Mouse (Mus musculus) splenic B cell, adult 2 months (primary cell): ENCODE results near the gene Cdkn2d.
A peak's percentile ranks its signal among the peaks of the same experiment; 100 is the strongest.

Experiments used
- DNase-seq: peaks from one replicate; pipeline ENCODE4 v3.0.0-alpha.2; 2011; ENCODE audit warnings: low read depth, low spot score
- H3K27me3 ChIP-seq: 2 replicates; pipeline ENCODE4 v1.6.1; 2012; ENCODE audit warnings: mild to moderate bottlenecking, low read length, moderate library complexity, mixed read lengths; ENCODE audit not compliant: control insufficient read depth, poor library complexity, insufficient read depth, severe bottlenecking
- H3K36me3 ChIP-seq: 2 replicates; pipeline ENCODE4 v1.6.1; 2012; ENCODE audit warnings: mild to moderate bottlenecking, low read length, moderate library complexity, mixed read lengths; ENCODE audit not compliant: control insufficient read depth, poor library complexity, insufficient read depth, severe bottlenecking

Gene Cdkn2d

GRCm38 (mm10) chr9:21254690-21255089 is 36.5 kb downstream of the Cdkn2d start:
- no peak for DNase-seq
- H3K27me3 ChIP-seq = no peaks in the 10 kb centered on the region

GRCm38 (mm10) chr9:21251116-21251735 is 40.0 kb downstream of the Cdkn2d start:
- Histone ChIP-seq H3K36me3 (no peaks in the 10 kb centered on the region), H3K27me3 (no peaks in the 10 kb centered on the region)
- no peak for DNase-seq

More at GRCm38 (mm10) chr9:21254690-21255089, 36.5 kb downstream of the Cdkn2d start:
- H3K36me3 ChIP-seq = no peaks in the 10 kb centered on the region

- H3K27me3 ChIP-seq = no peaks in the 10 kb centered on the region
- DNase-seq = no peak
- H3K36me3 ChIP-seq = no peaks in the 10 kb centered on the region
These were observed 40.7 kb downstream of the Cdkn2d start for GRCm38 (mm10) chr9:21250509-21250908.

- H3K27me3 ChIP-seq = no peaks in the 10 kb centered on the region
- no peaks in the 10 kb centered on the region for H3K36me3 ChIP-seq
These were observed 41.3 kb downstream of the Cdkn2d start for GRCm38 (mm10) chr9:21249629-21250508.

GRCm38 (mm10) chr9:21248326-21248725 is 42.9 kb downstream of the Cdkn2d start, which contains the start of gene S1pr5:
S1pr5 (minus strand) TSS chr9:21248443.
- H3K27me3 ChIP-seq = no peaks in the 10 kb centered on the region
- no peaks in the 10 kb centered on the region for H3K36me3 ChIP-seq
- no peak for DNase-seq

More at GRCm38 (mm10) chr9:21249629-21250508, 41.3 kb downstream of the Cdkn2d start:
- no peak for DNase-seq

GRCm38 (mm10) chr9:21246342-21246741 is 44.9 kb downstream of the Cdkn2d start:
- no peak for DNase-seq
- H3K27me3 ChIP-seq = no peaks in the 10 kb centered on the region; the same call in 1 of the 2 replicates
- H3K36me3 ChIP-seq = no peaks in the 10 kb centered on the region

GRCm38 (mm10) chr9:21245113-21245487 is 46.1 kb downstream of the Cdkn2d start:
- DNase-seq = no peak
- Histone ChIP-seq H3K36me3 (no peaks in the 10 kb centered on the region), H3K27me3 (no peaks in the 10 kb centered on the region; the same call in 1 of the 2 replicates)

- no peaks in the 10 kb centered on the region; the same call in 1 of the 2 replicates for H3K27me3 ChIP-seq
- H3K36me3 ChIP-seq = no peaks in the 10 kb centered on the region
- peak; percentile 50 for DNase-seq
These were observed 46.6 kb downstream of the Cdkn2d start for GRCm38 (mm10) chr9:21244428-21245112.

GRCm38 (mm10) chr9:21243826-21244427 is 47.3 kb downstream of the Cdkn2d start:
- no peaks in the 10 kb centered on the region; the same call in 1 of the 2 replicates for H3K27me3 ChIP-seq
- no peak for DNase-seq
- no peaks in the 10 kb centered on the region for H3K36me3 ChIP-seq

GRCm38 (mm10) chr9:21241343-21241742 is 49.9 kb downstream of the Cdkn2d start:
- H3K36me3 ChIP-seq = no peaks in the 10 kb centered on the region
- H3K27me3 ChIP-seq = no peaks in the 10 kb centered on the region; the same call in 1 of the 2 replicates
- DNase-seq = peak; percentile 95

GRCm38 (mm10) chr9:21239465-21239848 is 51.8 kb downstream of the Cdkn2d start:
- peak; percentile 44 for DNase-seq
- H3K36me3 ChIP-seq = no peaks in the 10 kb centered on the region
- no peaks in the 10 kb centered on the region; the same call in 1 of the 2 replicates for H3K27me3 ChIP-seq

GRCm38 (mm10) chr9:21238733-21239464 is 52.3 kb downstream of the Cdkn2d start, which contains the start of gene Keap1:
Keap1 (minus strand) TSS chr9:21239361.
- Histone ChIP-seq H3K27me3 (no peaks in the 10 kb centered on the region; the same call in 1 of the 2 replicates), H3K36me3 (peaks cover 3% of the 10 kb centered on the region; the same call in 1 of the 2 replicates)
- DNase-seq = peak; percentile 73
